ENCODE assay signal across 8 mouse cellular contexts in genomic region chr10:80656863-80657623, GRCm38 (mm10). TPM values are rescaled to one million over a fixed set of nuclear protein-coding genes. Genes with fewer than 3 reads are reported as not detected.
DNase-seq lines count a peak whose midpoint lies in the region; ATAC-seq and TF ChIP-seq lines count a peak whose summit lies in the region.

TSS of gene Btbd2 (minus strand) at chr10:80657071.

- H3K27me3 ChIP-seq in neural tube, embryonic 11.5 days (ENCODE audit: control insufficient read depth, insufficient read depth, low read length) = no peaks in the 10 kb centered on the region
- H3K27me3 ChIP-seq in kidney, embryonic 15.5 days = no peaks in the 10 kb centered on the region
- no peaks in the 10 kb centered on the region for H3K27me3 ChIP-seq in liver, postnatal 0 days (ENCODE audit: insufficient read depth, low read length)

- TF ChIP-seq EP300 in liver, postnatal 0 days (IDR thresholded peaks at IDR 0.05; ENCODE audit: low read depth) = no peak

- no peak for TF ChIP-seq CTCF in liver, postnatal 0 days (IDR thresholded peaks at IDR 0.05; ENCODE audit: low read depth)

- peaks cover 8% of the 10 kb centered on the region for H3K4me1 ChIP-seq in neural tube, embryonic 11.5 days (ENCODE audit: control insufficient read depth, insufficient read depth, low read length)
- peaks cover 50% of the 10 kb centered on the region for H3K4me1 ChIP-seq in kidney, embryonic 15.5 days
- peaks cover 31% of the 10 kb centered on the region for H3K4me1 ChIP-seq in liver, postnatal 0 days (ENCODE audit: insufficient read depth)

- H3K27ac ChIP-seq in neural tube, embryonic 11.5 days (ENCODE audit: low read depth, low read length) = peak within 1 kb of the TSS; percentile 78
- peak within 1 kb of the TSS; percentile 97 for H3K27ac ChIP-seq in kidney, embryonic 15.5 days
- H3K27ac ChIP-seq in liver, postnatal 0 days (ENCODE audit: low read depth) = peak within 1 kb of the TSS; percentile 82

- H3K9me3 ChIP-seq in neural tube, embryonic 11.5 days (ENCODE audit: control insufficient read depth, low read length) = no peaks in the 10 kb centered on the region
- H3K9me3 ChIP-seq in kidney, embryonic 15.5 days (replicated peaks) = no peaks in the 10 kb centered on the region
- H3K9me3 ChIP-seq in liver, postnatal 0 days (ENCODE audit: low read length) = no peaks in the 10 kb centered on the region

- no peak for DNase-seq in neural tube, embryonic 11.5 days (ENCODE audit: low spot score)
- DNase-seq in neural tube, embryonic 10.5 days (ENCODE audit: extremely low spot score, low spot score) = no peak
- peak; percentile 65 for DNase-seq in c-Kit-positive CD71-positive TER-119-positive erythroid progenitor cells, embryonic 14.5 days (ENCODE audit: low spot score)
- DNase-seq in heart, adult 18-20 months = no peak
- DNase-seq in liver, postnatal 0 days = peak; percentile 63
- DNase-seq in thymus, postnatal 14 days = peak; percentile 60
- no peak for DNase-seq in spleen, adult 12 weeks (ENCODE audit: low spot score)

- WGBS in neural tube, embryonic 11.5 days = 19% methylated on average over 15 of the region's 15 CpGs
- 18% methylated on average over 15 of the region's 15 CpGs for WGBS in kidney, embryonic 15.5 days
- 34% methylated on average over 15 of the region's 15 CpGs for WGBS in liver, postnatal 0 days (ENCODE audit: insufficient replicate concordance)

- peak; percentile 20 for ATAC-seq in neural tube, embryonic 11.5 days (ENCODE audit: insufficient read depth, low FRiP score, low TSS enrichment)
- ATAC-seq in kidney, embryonic 15.5 days (replicated peaks; ENCODE audit: low FRiP score) = peak; percentile 57
- peak; percentile 7 for ATAC-seq in liver, postnatal 0 days

- H3K9ac ChIP-seq in neural tube, embryonic 11.5 days (ENCODE audit: low read length) = peak within 1 kb of the TSS; percentile 95
- H3K9ac ChIP-seq in kidney, embryonic 15.5 days = peak within 1 kb of the TSS; percentile 98
- H3K9ac ChIP-seq in liver, postnatal 0 days (replicated peaks) = peak within 1 kb of the TSS; percentile 93

- peak within 1 kb of the TSS; percentile 92 for H3K4me3 ChIP-seq in neural tube, embryonic 11.5 days (ENCODE audit: low read depth, low read length)
- H3K4me3 ChIP-seq in kidney, embryonic 15.5 days (replicated peaks) = peak within 1 kb of the TSS; percentile 91
- H3K4me3 ChIP-seq in liver, postnatal 0 days (ENCODE audit: low read depth, low read length) = peak within 1 kb of the TSS; percentile 91

- no peaks in the 10 kb centered on the region for H3K36me3 ChIP-seq in neural tube, embryonic 11.5 days (ENCODE audit: control insufficient read depth, insufficient read depth, low read length)
- peaks cover 6% of the 10 kb centered on the region; the same call in 1 of the 2 replicates for H3K36me3 ChIP-seq in kidney, embryonic 15.5 days
- no peaks in the 10 kb centered on the region for H3K36me3 ChIP-seq in liver, postnatal 0 days (replicated peaks; ENCODE audit: insufficient read depth, low read length)

- peak within 1 kb of the TSS; percentile 92 for H3K4me2 ChIP-seq in neural tube, embryonic 11.5 days (ENCODE audit: low read depth)
- H3K4me2 ChIP-seq in kidney, embryonic 15.5 days = peak within 1 kb of the TSS; percentile 82
- H3K4me2 ChIP-seq in liver, postnatal 0 days (ENCODE audit: low read depth, low read length) = peak within 1 kb of the TSS; percentile 97

RNA-seq across cellular contexts. Expression of gene Btbd2, which starts in this region (rescaled TPM):
- polyA plus RNA-seq in neural tube, embryonic 11.5 days (2014; fragmentation: Nextera tagmentation; extraction: Ambion mirVana) = 71.1 and 78.8 TPM in 2 replicates
- 10 to 100 TPM; 43.2 to 46.1 TPM for total RNA-seq in heart, adult 18-20 months (2021)
- 78.6 and 83.2 TPM in 2 replicates for polyA plus RNA-seq in kidney, embryonic 15.5 days (2015; fragmentation: Nextera tagmentation; extraction: Ambion mirVana)
- 10.7 and 11.5 TPM in 2 replicates for polyA plus RNA-seq in liver, postnatal 0 days (2015; fragmentation: Nextera tagmentation; extraction: Ambion mirVana)

Comparison
In these comparisons a context has a peak if more than half of its experiments do, and no peak if none do; other contexts are left out.
1. ATAC-seq: peak in every context shown above with its lines; median percentile 57 in kidney, embryonic 15.5 days; 20 in neural tube, embryonic 11.5 days; 7 in liver, postnatal 0 days.
2. DNase-seq: peak in c-Kit-positive CD71-positive TER-119-positive erythroid progenitor cells, embryonic 14.5 days (single experiment), liver, postnatal 0 days (single experiment) and thymus, postnatal 14 days (single experiment); none in neural tube, embryonic 11.5 days (single experiment), neural tube, embryonic 10.5 days (single experiment), heart, adult 18-20 months (0 of 2) and spleen, adult 12 weeks (single experiment).
3. Peak in every context shown above with its lines, with median percentiles within 50 percentile points of each other: H3K27ac ChIP-seq, H3K4me2 ChIP-seq, H3K4me3 ChIP-seq and H3K9ac ChIP-seq.